Mouse (Mus musculus) liver, embryonic 11.5 days (tissue): Measurements from ENCODE around the gene Il11ra1. TPM values are rescaled to one million over a fixed set of nuclear protein-coding genes. Genes with fewer than 3 reads are reported as not detected.

ENCODE experiments used
- ATAC-seq: fragments of 200-750 bp; cut with Nextera tagmentation; replicated peaks from 2 replicates; pipeline ENCODE4 v1.8.0; 2017; ENCODE audit warnings: moderate number of reproducible peaks, mild to moderate bottlenecking, moderate TSS enrichment, moderate library complexity; ENCODE audit not compliant: low FRiP score
- DNase-seq: peaks from one replicate; pipeline ENCODE4 v3.0.0-alpha.2; 2017; ENCODE audit warnings: low spot score
- H3K27ac ChIP-seq: fragments of 300-500 bp; sonication (generic); 2 replicates; pipeline ENCODE4 v1.5.1; 2014; ENCODE audit warnings: mild to moderate bottlenecking, low read depth, low read length, control low read depth
- H3K27me3 ChIP-seq: fragments of 300-500 bp; sonication (generic); replicated peaks from 2 replicates; pipeline ENCODE4 v1.6.1; 2014; ENCODE audit warnings: low read length, mixed read lengths; ENCODE audit not compliant: control insufficient read depth, insufficient read depth
- H3K36me3 ChIP-seq: fragments of 300-500 bp; sonication (generic); 2 replicates; pipeline ENCODE4 v1.6.1; 2014; ENCODE audit warnings: mild to moderate bottlenecking, low read length, moderate library complexity, mixed read lengths; ENCODE audit not compliant: control insufficient read depth, insufficient read depth
- H3K4me1 ChIP-seq: fragments of 300-500 bp; sonication (generic); replicated peaks from 2 replicates; pipeline ENCODE4 v1.6.1; 2014; ENCODE audit warnings: low read length, mixed read lengths; ENCODE audit not compliant: control insufficient read depth, insufficient read depth
- H3K4me2 ChIP-seq: fragments of 300-500 bp; sonication (generic); 2 replicates; pipeline ENCODE4 v1.6.1; 2014; ENCODE audit warnings: mild to moderate bottlenecking, control low read depth, moderate library complexity
- H3K4me3 ChIP-seq: fragments of 300-500 bp; sonication (generic); 2 replicates; pipeline ENCODE4 v1.5.1; 2014; ENCODE audit warnings: low read depth, low read length, control low read depth
- H3K9ac ChIP-seq: fragments of 300-500 bp; sonication (generic); 2 replicates; pipeline ENCODE4 v1.6.1; 2014; ENCODE audit warnings: low read depth, low read length, control low read depth
- H3K9me3 ChIP-seq: fragments of 300-500 bp; sonication (generic); 2 replicates; pipeline ENCODE4 v1.6.1; 2016; ENCODE audit warnings: low read length, inconsistent platforms, mixed read lengths; ENCODE audit not compliant: control insufficient read depth
- WGBS: fragments of 180-500 bp; shearing (Covaris S2); extraction: QIAGEN DNeasy Blood & Tissue Kit; methylation state at CpG from one replicate; pipeline ENCODE4 v1.1.7; 2014; 5-methylcytosine and 5-hydroxymethylcytosine counted together
- polyA plus RNA-seq: library from polyadenylated mRNA; unstranded; fragments of >200 nt; fragmentation: Nextera tagmentation; extraction: Ambion mirVana; gene quantifications from 2 replicates; pipeline ENCODE4 v1.2.1, GENCODE M21; 2014

Il11ra1 gene
- polyA plus RNA-seq, 1 experiment from 2014 or later, result 72.9 TPM

- Histone ChIP-seq H3K4me2 (no peak overlapping the region), H3K27ac (no peak overlapping the region), H3K4me1 (peaks cover 27% of the 10 kb centered on the region), H3K27me3 (peaks cover 5% of the 10 kb centered on the region), H3K36me3 (no peaks in the 10 kb centered on the region), H3K4me3 (no peak overlapping the region), H3K9me3 (no peaks in the 10 kb centered on the region), H3K9ac (no peak overlapping the region)
- ATAC-seq, result no peak
- no peak for DNase-seq
- 41% methylated on average over 11 of the region's 11 CpGs for WGBS
These were observed 37.1 kb upstream of the Il11ra1 start for GRCm38 (mm10) chr4:41662723-41663122.

- Histone ChIP-seq H3K9me3 (no peaks in the 10 kb centered on the region), H3K27me3 (peaks cover 5% of the 10 kb centered on the region), H3K4me3 (no peak overlapping the region), H3K27ac (no peak overlapping the region), H3K9ac (no peak overlapping the region), H3K4me2 (no peak overlapping the region), H3K36me3 (no peaks in the 10 kb centered on the region), H3K4me1 (peaks cover 27% of the 10 kb centered on the region)
- DNase-seq, result no peak
- WGBS, result 40% methylated on average over 9 of the region's 9 CpGs
- ATAC-seq, result no peak
These were observed 36.2 kb upstream of the Il11ra1 start for GRCm38 (mm10) chr4:41663614-41664013.

- no peak overlapping the region for H3K4me2 ChIP-seq
- H3K27ac ChIP-seq, result no peak overlapping the region
- H3K27me3 ChIP-seq, result peaks cover 8% of the 10 kb centered on the region
- no peaks in the 10 kb centered on the region for H3K36me3 ChIP-seq
- peaks cover 26% of the 10 kb centered on the region for H3K4me1 ChIP-seq
- ATAC-seq, result no peak
- 16% methylated on average over 7 of the region's 7 CpGs for WGBS
- DNase-seq, result no peak
- H3K9me3 ChIP-seq, result no peaks in the 10 kb centered on the region
- H3K4me3 ChIP-seq, result no peak overlapping the region
- H3K9ac ChIP-seq, result no peak overlapping the region
These were observed 35.3 kb upstream of the Il11ra1 start for GRCm38 (mm10) chr4:41664533-41664932.

DNA sequence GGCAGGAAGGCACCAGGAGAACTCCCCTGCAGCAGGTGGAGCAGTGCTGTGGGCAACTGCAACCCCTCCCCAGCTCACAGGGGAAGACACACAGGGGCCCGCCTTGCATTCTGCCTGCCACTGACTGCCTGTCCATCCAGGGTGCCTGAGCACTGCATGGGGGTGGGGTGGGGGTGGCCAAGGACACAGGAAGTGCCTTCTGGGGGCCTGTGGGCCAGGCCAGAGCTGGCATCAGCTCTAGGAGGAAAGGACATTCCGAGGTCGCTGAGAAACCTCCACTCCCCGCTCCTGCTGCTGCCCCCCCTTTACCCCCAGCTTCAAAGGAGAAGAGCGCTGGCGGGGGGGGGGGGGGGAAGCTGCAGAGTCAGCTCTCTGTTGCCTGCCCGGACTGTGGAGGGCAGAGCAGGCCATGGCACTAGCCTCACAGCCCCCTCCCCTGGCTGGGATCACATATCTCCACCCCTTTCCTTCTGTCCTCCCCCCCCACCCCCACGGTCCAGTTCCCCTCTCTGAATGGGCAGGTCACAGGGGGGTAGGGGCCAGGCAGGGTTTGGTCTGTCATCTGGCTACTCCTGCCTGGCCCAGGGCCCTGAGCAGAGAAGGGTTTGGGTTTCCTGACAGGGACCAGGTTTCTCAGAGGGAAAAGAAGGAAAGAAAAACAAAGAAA lies 34.6 kb upstream of the Il11ra1 start:
- Histone ChIP-seq H3K4me1 (peaks cover 22% of the 10 kb centered on the region), H3K4me2 (no peak overlapping the region), H3K9ac (no peak overlapping the region), H3K9me3 (no peaks in the 10 kb centered on the region), H3K27ac (no peak overlapping the region), H3K27me3 (peaks cover 7% of the 10 kb centered on the region), H3K4me3 (no peak overlapping the region), H3K36me3 (no peaks in the 10 kb centered on the region)
- no peak; the same call in 1 of the 2 replicates for ATAC-seq
- DNase-seq, result no peak
- 6% methylated on average over 6 of the region's 8 CpGs for WGBS

- Histone ChIP-seq H3K36me3 (no peaks in the 10 kb centered on the region), H3K9ac (no peak overlapping the region), H3K4me2 (no peak overlapping the region), H3K4me3 (no peak overlapping the region), H3K27me3 (peaks cover 11% of the 10 kb centered on the region), H3K27ac (no peak overlapping the region), H3K4me1 (peaks cover 20% of the 10 kb centered on the region), H3K9me3 (no peaks in the 10 kb centered on the region)
- WGBS, result 75% methylated on average over 11 of the region's 11 CpGs
- no peak for ATAC-seq
- no peak for DNase-seq
These were observed 33.1 kb upstream of the Il11ra1 start for GRCm38 (mm10) chr4:41666646-41667045.

GRCm38 (mm10) chr4:41670836-41671235 lies 29.0 kb upstream of the Il11ra1 start:
- 80% methylated on average over 18 of the region's 18 CpGs for WGBS
- Histone ChIP-seq H3K9me3 (no peaks in the 10 kb centered on the region), H3K27ac (no peak overlapping the region), H3K9ac (no peak overlapping the region), H3K27me3 (peaks cover 33% of the 10 kb centered on the region), H3K36me3 (no peaks in the 10 kb centered on the region), H3K4me3 (no peak overlapping the region), H3K4me2 (no peak overlapping the region), H3K4me1 (peaks cover 10% of the 10 kb centered on the region; the same call in 1 of the 2 replicates)
- ATAC-seq (no peak), DNase-seq (no peak)

DNA sequence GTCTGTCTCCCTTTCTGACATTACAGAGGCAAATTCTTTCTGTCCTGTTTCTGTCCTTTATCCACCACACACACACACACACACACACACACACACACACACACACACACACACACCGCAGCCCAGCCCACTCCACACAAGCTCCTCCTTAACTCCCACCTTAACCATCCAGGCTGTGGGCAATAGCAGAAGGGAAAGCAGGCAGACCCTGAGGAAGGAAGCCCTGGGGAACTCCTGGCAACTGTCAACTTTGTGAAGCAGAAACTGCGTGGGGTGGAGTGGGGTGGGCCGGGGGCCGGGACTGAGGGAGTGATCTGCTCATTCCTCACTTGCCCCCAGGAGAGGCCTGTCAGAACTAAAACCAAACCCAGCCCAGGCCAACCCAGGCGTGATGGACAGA lies 28.3 kb upstream of the Il11ra1 start:
- Histone ChIP-seq H3K27me3 (peaks cover 36% of the 10 kb centered on the region), H3K36me3 (no peaks in the 10 kb centered on the region), H3K9me3 (no peaks in the 10 kb centered on the region), H3K4me1 (peaks cover 16% of the 10 kb centered on the region), H3K9ac (no peak overlapping the region), H3K4me3 (no peak overlapping the region), H3K4me2 (no peak overlapping the region), H3K27ac (no peak overlapping the region)
- WGBS, result 46% methylated on average over 5 of the region's 5 CpGs
- ATAC-seq (no peak), DNase-seq (no peak)

DNA sequence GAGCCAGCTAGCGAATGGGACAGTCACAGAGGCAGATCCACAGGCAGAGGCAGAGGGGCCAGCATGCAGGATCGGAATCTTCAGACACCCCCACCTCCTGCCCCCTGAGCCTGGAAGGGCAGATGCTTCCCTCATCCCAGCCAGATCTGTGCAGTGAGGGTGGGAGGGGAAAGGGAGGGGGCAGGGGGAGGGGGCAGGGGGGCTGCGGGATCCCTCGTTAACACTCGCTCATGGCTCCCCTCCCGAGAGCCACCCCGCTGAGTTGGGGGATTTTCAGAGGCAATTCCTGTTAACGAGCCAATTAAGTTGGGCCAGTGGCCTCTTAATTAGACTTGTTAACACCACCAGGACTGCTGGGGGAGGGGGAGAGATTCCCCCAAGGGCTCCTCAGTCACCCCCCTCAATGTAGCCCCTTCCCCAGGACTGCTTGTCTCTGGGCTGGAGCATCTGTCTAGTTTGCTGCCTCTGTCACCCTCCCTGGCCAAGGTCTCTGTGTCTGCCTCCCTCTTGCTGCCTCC lies 27.8 kb upstream of the Il11ra1 start:
- H3K27me3 ChIP-seq, result peaks cover 39% of the 10 kb centered on the region
- DNase-seq (no peak), ATAC-seq (no peak)

DNA sequence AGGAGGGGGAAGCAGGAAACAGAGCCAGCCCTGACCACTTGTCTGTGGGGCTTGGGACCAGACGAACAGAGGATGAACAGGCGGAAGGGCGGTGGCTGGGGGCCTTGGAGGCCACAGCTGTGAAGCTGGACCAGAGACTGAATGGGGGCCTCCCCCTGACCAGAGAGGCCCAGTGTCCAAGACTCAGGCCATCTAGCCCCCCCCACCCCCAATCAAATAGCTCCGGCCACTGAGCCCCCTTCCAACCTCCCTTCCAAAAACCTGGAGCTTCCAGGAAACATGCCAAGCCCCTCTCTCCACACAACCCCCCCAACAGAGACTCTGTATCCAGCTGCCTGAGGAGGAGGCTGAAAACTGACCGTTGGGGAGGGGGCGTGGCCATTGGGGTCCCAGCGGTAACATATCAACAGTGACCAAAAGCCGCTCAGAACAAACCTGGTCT lies 27.2 kb upstream of the Il11ra1 start:
- H3K27me3 ChIP-seq, result peaks cover 39% of the 10 kb centered on the region
- no peak overlapping the region for H3K4me3 ChIP-seq
- DNase-seq (no peak), ATAC-seq (no peak)
- no peak overlapping the region for H3K9ac ChIP-seq
- H3K27ac ChIP-seq, result no peak overlapping the region
- H3K36me3 ChIP-seq, result no peaks in the 10 kb centered on the region
- WGBS, result 29% methylated on average over 8 of the region's 8 CpGs
- H3K4me1 ChIP-seq, result peaks cover 17% of the 10 kb centered on the region
- no peak overlapping the region for H3K4me2 ChIP-seq
- no peaks in the 10 kb centered on the region for H3K9me3 ChIP-seq

More for the DNA sequence above, 27.8 kb upstream of the Il11ra1 start:
- no peak overlapping the region for H3K4me2 ChIP-seq
- 18% methylated on average over 8 of the region's 8 CpGs for WGBS
- no peaks in the 10 kb centered on the region for H3K36me3 ChIP-seq
- H3K4me3 ChIP-seq, result no peak overlapping the region
- no peak overlapping the region for H3K9ac ChIP-seq
- H3K4me1 ChIP-seq, result peaks cover 17% of the 10 kb centered on the region
- no peak overlapping the region for H3K27ac ChIP-seq
- no peaks in the 10 kb centered on the region for H3K9me3 ChIP-seq
